Mouse (Mus musculus) embryonic facial prominence, embryonic 15.5 days (tissue): ENCODE data around the gene Arhgap40. TPM values are rescaled to one million over a fixed set of nuclear protein-coding genes. Genes with fewer than 3 reads are reported as not detected.

Experiments
- ATAC-seq: fragments of 200-750 bp; cut with Nextera tagmentation; 2 replicates; pipeline ENCODE4 v1.8.0; 2017; ENCODE audit warnings: low read depth, moderate TSS enrichment; ENCODE audit not compliant: insufficient number of reproducible peaks, low FRiP score, low TSS enrichment
- H3K27ac ChIP-seq: fragments of 300-500 bp; sonication (generic); replicated peaks from 2 replicates; pipeline ENCODE4 v1.5.1; 2015; ENCODE audit warnings: mild to moderate bottlenecking, inconsistent platforms
- H3K27me3 ChIP-seq: fragments of 300-500 bp; sonication (generic); 2 replicates; pipeline ENCODE4 v1.6.1; 2015; ENCODE audit warnings: inconsistent platforms
- H3K36me3 ChIP-seq: fragments of 300-500 bp; sonication (generic); 2 replicates; pipeline ENCODE4 v1.6.1; 2015; ENCODE audit warnings: mild to moderate bottlenecking, inconsistent platforms
- H3K4me1 ChIP-seq: fragments of 300-500 bp; sonication (generic); 2 replicates; pipeline ENCODE4 v1.6.1; 2015; ENCODE audit warnings: inconsistent platforms
- H3K4me2 ChIP-seq: fragments of 300-500 bp; sonication (generic); replicated peaks from 2 replicates; pipeline ENCODE4 v1.6.1; 2015; ENCODE audit warnings: mild to moderate bottlenecking, inconsistent platforms
- H3K4me3 ChIP-seq: fragments of 300-500 bp; sonication (generic); replicated peaks from 2 replicates; pipeline ENCODE4 v1.5.1; 2015; ENCODE audit warnings: mild to moderate bottlenecking, inconsistent platforms
- H3K9ac ChIP-seq: fragments of 300-500 bp; sonication (generic); 2 replicates; pipeline ENCODE4 v1.6.1; 2015; ENCODE audit warnings: inconsistent platforms
- H3K9me3 ChIP-seq: fragments of 300-500 bp; sonication (generic); replicated peaks from 2 replicates; pipeline ENCODE4 v1.6.1; 2016; ENCODE audit warnings: inconsistent platforms
- WGBS: fragments of 180-500 bp; shearing (Covaris S2); methylation state at CpG from one replicate; pipeline ENCODE4 v1.1.7; 2015; 5-methylcytosine and 5-hydroxymethylcytosine counted together
- polyA plus RNA-seq: library from polyadenylated mRNA; unstranded; fragments of >200 nt; fragmentation: Nextera tagmentation; extraction: Ambion mirVana; gene quantifications from 2 replicates; pipeline ENCODE4 v1.2.1, GENCODE M21; 2015

Arhgap40 gene
- polyA plus RNA-seq, 1 experiment from 2014 or later, result 5.9 TPM

DNA sequence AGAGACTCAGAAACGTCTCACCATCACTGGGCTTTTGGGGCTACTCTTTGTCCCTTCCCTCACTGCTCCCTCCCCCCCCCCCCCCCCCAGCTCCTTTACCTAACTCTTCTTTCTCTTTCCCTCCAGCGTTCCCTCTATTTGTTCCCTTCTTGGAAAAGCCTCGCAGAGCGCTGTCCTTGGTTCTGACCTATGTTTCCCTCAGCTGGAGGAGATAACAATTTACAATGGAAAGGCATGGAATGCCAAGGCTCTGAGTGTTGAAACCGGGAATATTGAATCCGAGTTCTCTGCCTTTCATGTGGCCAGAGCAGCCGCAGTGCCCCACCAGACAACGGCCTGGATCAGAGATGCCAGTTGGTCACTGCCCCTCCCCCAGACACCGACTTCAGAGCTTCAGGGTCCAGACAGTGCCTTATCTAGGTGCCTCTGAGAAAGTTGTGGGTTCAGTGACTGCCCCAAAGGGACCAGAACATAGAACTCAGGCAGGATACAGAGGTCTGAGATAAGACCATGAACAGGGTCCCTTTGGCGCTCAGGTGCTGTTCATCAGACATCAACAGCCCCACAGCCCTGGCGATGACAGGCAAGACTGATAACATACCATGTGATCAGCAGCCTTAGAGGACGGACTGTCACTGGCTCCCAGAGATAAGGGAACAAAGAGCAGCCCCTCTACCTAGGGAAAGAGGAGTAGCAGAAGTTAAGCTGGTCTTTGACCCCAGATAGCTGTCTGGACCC, 72.2 kb downstream of the Arhgap40 start:
- no peak overlapping the region for H3K4me2 ChIP-seq
- no peak overlapping the region for H3K9ac ChIP-seq
- no peak overlapping the region for H3K27ac ChIP-seq
- peaks cover 7% of the 10 kb centered on the region; the same call in 1 of the 2 replicates for H3K27me3 ChIP-seq
- WGBS, result 10% methylated on average over 12 of the region's 12 CpGs
- H3K9me3 ChIP-seq, result no peaks in the 10 kb centered on the region
- H3K4me1 ChIP-seq, result peaks cover 5% of the 10 kb centered on the region; the same call in 1 of the 2 replicates
- ATAC-seq, result no peak
- no peak overlapping the region for H3K4me3 ChIP-seq
- no peaks in the 10 kb centered on the region for H3K36me3 ChIP-seq

DNA sequence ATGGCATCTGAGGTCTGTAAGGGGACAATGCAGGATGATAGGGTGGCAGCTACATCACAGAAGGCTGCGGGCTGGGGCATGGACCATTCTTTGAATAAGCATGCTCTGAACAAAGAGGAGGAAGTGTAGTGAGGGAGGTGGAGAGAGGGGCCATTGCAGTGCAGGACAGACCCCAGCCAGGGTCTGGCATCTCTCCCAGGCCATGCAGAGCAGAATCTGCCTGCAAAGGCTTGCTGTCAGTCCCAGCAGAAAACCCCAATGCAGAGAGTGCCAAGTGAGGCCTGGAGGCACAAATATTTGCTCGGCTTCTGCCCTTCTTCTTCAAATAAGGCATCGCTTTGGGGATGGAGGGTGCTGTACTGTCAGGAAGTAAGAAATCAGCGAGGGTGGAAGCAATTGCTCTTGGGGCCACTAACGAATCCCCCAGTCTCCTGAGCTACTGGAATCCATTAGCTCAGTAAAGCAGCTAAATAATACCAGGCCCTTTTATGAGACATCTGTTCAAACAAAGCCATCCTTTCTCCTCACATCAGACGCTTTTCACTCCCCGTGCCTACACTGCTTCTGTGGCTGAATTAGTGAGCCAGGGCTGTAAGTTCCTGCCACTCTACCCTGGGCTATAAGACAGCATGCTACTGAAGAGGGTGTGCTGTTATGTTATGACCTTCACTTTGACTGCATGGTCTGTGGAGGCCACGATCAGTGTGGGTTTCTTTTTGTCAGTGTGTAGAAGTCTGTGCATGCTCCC, 76.1 kb downstream of the Arhgap40 start:
- no peaks in the 10 kb centered on the region for H3K9me3 ChIP-seq

DNA sequence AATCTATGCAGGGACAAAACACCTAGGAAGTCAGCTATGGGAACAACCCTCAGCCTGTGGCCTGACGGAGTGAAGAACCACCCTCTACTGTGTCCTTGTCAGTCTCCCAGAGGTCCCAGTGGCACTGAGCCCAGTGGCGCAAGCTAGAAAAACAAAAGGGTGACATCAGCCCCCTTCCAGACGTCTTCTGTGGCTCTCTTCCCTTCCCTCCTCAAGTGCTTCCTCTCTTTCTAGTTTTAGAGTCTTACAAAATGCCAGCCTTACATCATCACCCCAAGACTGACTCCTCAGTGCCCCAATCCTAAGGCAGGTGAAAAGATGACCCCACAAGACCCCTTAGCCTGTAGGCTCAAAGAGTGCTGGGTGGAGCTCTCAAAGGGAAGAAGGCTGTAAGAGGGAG, 77.9 kb downstream of the Arhgap40 start:
- Histone ChIP-seq H3K4me3 (no peak overlapping the region), H3K36me3 (no peaks in the 10 kb centered on the region), H3K4me2 (no peak overlapping the region), H3K27me3 (peaks cover 17% of the 10 kb centered on the region), H3K9me3 (no peaks in the 10 kb centered on the region), H3K27ac (no peak overlapping the region), H3K4me1 (peaks cover 5% of the 10 kb centered on the region; the same call in 1 of the 2 replicates), H3K9ac (no peak overlapping the region)
- WGBS, result 65% methylated on average over 3 of the region's 3 CpGs
- no peak for ATAC-seq

More for the DNA sequence above, 76.1 kb downstream of the Arhgap40 start:
- Histone ChIP-seq H3K27me3 (peaks cover 7% of the 10 kb centered on the region; the same call in 1 of the 2 replicates), H3K4me3 (no peak overlapping the region), H3K4me2 (no peak overlapping the region), H3K4me1 (peaks cover 5% of the 10 kb centered on the region; the same call in 1 of the 2 replicates), H3K9ac (no peak overlapping the region), H3K27ac (no peak overlapping the region), H3K36me3 (no peaks in the 10 kb centered on the region)
- no peak for ATAC-seq
- WGBS, result 25% methylated on average over 8 of the region's 8 CpGs

DNA sequence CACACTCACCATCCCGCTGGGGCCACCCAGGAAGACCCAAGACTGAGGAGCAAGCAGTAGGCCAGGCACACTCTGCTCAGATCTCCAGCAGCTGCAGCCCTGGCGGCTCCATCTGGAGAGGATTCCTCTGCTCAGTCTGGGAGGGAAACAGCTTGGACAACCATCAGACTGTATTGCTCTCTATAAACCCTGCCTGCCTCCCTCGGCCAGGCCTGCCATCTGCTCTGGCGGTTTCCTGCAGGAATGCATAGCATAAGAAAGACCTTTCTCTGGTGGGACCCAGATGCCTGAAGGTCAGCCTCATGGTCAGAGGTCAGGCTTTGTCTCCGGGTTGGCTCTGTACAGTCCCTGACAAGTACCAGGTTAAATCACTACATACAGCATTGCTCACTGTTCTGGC, 78.7 kb downstream of the Arhgap40 start:
- no peak overlapping the region for H3K27ac ChIP-seq
- H3K36me3 ChIP-seq, result no peaks in the 10 kb centered on the region
- H3K9me3 ChIP-seq, result no peaks in the 10 kb centered on the region
- WGBS, result 23% methylated on average over 5 of the region's 5 CpGs
- ATAC-seq, result no peak
- no peak overlapping the region for H3K4me3 ChIP-seq
- peaks cover 21% of the 10 kb centered on the region for H3K27me3 ChIP-seq
- H3K4me1 ChIP-seq, result peaks cover 5% of the 10 kb centered on the region; the same call in 1 of the 2 replicates
- no peak overlapping the region for H3K4me2 ChIP-seq
- H3K9ac ChIP-seq, result no peak overlapping the region

DNA sequence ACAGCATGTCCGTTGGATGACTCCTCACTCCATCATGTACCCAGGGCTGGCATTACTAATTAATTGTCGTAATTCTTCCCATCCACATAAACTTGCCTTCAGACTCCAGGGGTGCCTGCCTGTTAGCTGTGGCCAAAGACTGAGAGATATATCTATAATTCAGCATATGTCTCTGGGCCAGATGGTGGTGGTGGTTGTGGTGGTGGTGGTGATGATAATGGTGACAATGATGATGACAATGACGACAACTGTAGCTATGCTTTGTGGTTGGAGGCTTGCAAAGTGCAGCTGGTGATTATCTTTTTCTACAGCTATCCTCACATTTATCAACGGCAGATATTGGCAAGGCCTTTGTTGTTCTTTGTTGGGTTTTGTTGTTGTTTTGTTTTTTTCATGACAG, 80.8 kb downstream of the Arhgap40 start:
- Histone ChIP-seq H3K27ac (no peak overlapping the region), H3K9me3 (no peaks in the 10 kb centered on the region), H3K4me1 (peaks cover 5% of the 10 kb centered on the region; the same call in 1 of the 2 replicates), H3K36me3 (no peaks in the 10 kb centered on the region), H3K27me3 (peaks cover 28% of the 10 kb centered on the region), H3K4me3 (no peak overlapping the region), H3K4me2 (no peak overlapping the region), H3K9ac (no peak overlapping the region)
- WGBS, result 79% methylated on average over 4 of the region's 4 CpGs
- no peak for ATAC-seq

DNA sequence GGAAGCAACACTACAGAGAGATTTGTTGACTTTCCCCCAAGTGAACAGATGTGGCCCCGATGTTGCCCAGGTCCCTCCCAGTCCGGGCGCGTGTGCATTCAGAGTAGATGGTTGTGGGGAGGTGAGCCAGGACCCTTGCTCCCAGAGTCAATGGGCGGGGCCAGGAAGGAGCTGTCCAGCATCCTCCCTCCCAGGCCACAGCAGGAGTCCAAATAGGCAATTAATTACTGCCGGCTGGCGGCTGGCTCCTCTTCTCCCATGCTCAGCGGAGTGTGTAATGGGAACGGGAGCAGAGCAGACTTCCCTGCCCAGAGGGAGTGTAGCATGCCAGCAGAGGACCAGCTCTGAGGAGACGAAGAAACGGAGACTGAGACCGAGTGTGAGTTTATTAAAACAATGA, 82.5 kb downstream of the Arhgap40 start:
- H3K9ac ChIP-seq, result no peak overlapping the region
- H3K27ac ChIP-seq, result no peak overlapping the region
- H3K4me3 ChIP-seq, result no peak overlapping the region
- no peak for ATAC-seq
- WGBS, result under 1% methylated on average over 12 of the region's 12 CpGs
- no peaks in the 10 kb centered on the region for H3K9me3 ChIP-seq
- H3K4me1 ChIP-seq, result no peaks in the 10 kb centered on the region
- H3K36me3 ChIP-seq, result no peaks in the 10 kb centered on the region
- H3K27me3 ChIP-seq, result peaks cover 43% of the 10 kb centered on the region
- no peak overlapping the region for H3K4me2 ChIP-seq

DNA sequence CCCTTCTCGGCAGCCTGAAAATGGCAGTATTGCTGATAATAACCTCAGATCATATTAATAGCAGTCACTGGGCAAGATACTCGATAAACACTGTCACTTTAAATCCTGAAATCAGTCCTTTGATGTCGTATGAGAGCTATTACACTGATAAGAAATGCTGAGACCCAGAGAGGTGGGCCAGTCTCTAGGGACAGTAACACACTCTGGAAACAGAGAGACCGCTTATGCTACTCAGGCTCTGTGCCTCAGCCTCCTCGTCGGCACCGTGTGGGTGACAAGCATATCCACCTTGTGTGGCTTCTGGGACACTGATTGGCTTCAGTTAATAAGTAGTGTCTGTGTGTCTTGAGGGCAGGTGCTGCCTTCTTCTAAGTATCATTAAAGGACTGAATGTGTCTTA, 83.0 kb downstream of the Arhgap40 start:
- H3K4me1 ChIP-seq, result no peaks in the 10 kb centered on the region

DNA sequence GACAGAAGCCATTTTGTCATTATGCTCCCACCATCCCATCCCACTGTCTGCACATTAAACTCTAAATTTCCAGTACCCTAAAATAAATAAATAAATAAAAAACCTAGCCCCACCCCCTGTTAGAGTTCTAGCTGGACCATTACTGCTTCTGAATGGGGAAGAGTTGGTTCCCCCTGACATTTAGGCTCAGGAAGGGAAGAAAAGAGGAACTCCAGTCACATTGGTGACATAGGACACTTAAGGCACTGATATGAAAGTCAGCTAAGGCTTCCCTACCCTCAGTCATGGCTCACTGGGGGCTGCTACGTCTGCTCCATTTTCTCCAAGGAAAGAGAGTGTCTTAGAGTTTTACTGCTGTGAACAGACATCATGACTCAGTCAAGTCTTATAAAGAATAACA, 84.2 kb downstream of the Arhgap40 start:
- Histone ChIP-seq H3K4me1 (no peaks in the 10 kb centered on the region), H3K27me3 (peaks cover 59% of the 10 kb centered on the region), H3K4me3 (no peak overlapping the region), H3K27ac (no peak overlapping the region), H3K4me2 (no peak overlapping the region), H3K36me3 (no peaks in the 10 kb centered on the region), H3K9ac (no peak overlapping the region), H3K9me3 (no peaks in the 10 kb centered on the region)
- ATAC-seq, result no peak
- WGBS, result 63% methylated on average over 1 of the region's 1 CpGs

More for the DNA sequence above, 83.0 kb downstream of the Arhgap40 start:
- 19% methylated on average over 7 of the region's 7 CpGs for WGBS
- Histone ChIP-seq H3K9me3 (no peaks in the 10 kb centered on the region), H3K4me2 (no peak overlapping the region), H3K4me3 (no peak overlapping the region), H3K27ac (no peak overlapping the region), H3K36me3 (no peaks in the 10 kb centered on the region), H3K27me3 (peaks cover 48% of the 10 kb centered on the region), H3K9ac (no peak overlapping the region)
- ATAC-seq, result no peak

Other genes starting within 250 kb of the Arhgap40 start
- 6.5 and 7.4 TPM in 2 replicates for gene Lbp, start 206.3 kb upstream of the Arhgap40 start, polyA plus RNA-seq
- gene Snhg11, start 137.2 kb upstream of the Arhgap40 start, polyA plus RNA-seq, result 3.9 and 9.2 TPM in 2 replicates
- 17.5 and 18.1 TPM in 2 replicates for gene Ralgapb, start 102.9 kb upstream of the Arhgap40 start, polyA plus RNA-seq
- 1.1 and 1.9 TPM in 2 replicates for gene Adig, start 10.2 kb upstream of the Arhgap40 start, polyA plus RNA-seq
- gene Slc32a1, start 98.0 kb downstream of the Arhgap40 start, polyA plus RNA-seq, result 0.05 and 0.08 TPM in 2 replicates
- gene Actr5, start 112.1 kb downstream of the Arhgap40 start, polyA plus RNA-seq, result 12.0 and 13.1 TPM in 2 replicates
- gene Ppp1r16b, start 152.6 kb downstream of the Arhgap40 start, polyA plus RNA-seq, result 5.3 and 5.7 TPM in 2 replicates